Mouse (Mus musculus) cerebellum, adult 9-11 months (tissue): ENCODE measurements around the gene Mmp21.

Experiments used
- DNase-seq: peaks from one replicate; pipeline ENCODE4 v3.0.0; 2022

The Mmp21 gene

GRCm38 (mm10) chr7:133645716-133646115 is 34.1 kb downstream of the Mmp21 start:
- DNase-seq: no peak

GRCm38 (mm10) chr7:133638821-133639220 is 41.0 kb downstream of the Mmp21 start:
- DNase-seq: no peak

GRCm38 (mm10) chr7:133638306-133638705 is 41.6 kb downstream of the Mmp21 start:
- DNase-seq: peak; percentile 42

DNA sequence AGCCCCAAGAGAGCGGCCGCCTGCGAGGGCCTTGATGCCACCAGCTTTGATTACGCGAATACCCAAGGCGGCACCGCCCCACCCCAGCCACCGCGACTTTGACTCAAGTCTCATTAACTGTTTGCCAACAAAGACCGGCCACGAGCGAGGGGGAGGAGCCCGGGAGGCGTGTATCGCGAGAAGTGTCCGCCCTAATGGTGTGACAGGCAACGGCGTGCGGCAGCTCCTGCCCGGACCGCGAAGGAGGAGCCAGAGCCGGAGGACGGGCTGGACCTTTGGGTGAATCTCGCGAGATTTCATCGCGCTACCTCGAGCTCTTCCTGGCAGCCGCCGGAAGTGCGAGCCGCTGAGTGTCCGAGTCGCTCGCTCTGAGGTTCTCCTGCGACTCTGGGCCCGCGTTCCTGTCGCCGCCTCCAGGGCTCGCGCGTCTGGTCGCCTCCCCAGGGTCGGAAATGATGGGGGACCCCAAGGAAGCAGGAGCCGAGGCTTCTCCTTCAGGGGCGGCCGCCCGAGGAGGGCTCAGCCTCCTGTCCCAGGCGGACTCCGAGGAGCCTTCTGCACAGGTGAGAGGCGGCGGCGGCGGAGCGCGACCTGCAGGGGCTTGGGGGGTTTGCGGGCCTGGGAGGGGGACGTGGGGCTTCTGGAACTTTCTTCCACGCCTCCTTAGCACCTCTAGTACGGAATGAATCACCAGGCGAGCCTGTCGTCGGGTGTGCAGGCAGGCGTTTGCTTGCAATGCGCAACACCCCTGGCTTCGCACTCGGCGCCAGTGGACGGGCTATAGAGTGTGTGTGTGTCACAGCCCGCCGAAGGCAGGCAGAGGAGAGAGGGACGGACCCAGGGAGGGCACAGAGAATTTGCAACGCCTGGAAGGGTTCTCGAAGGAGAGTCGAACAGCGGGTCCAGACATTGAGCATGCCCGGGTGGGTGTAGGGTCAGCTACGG is 42.2 kb downstream of the Mmp21 start, which contains the start of gene Edrf1:
Gene Edrf1, plus strand, starts transcription at position 183 of the 945 bp plus-strand sequence.
- peak; percentile 98 for DNase-seq

DNA sequence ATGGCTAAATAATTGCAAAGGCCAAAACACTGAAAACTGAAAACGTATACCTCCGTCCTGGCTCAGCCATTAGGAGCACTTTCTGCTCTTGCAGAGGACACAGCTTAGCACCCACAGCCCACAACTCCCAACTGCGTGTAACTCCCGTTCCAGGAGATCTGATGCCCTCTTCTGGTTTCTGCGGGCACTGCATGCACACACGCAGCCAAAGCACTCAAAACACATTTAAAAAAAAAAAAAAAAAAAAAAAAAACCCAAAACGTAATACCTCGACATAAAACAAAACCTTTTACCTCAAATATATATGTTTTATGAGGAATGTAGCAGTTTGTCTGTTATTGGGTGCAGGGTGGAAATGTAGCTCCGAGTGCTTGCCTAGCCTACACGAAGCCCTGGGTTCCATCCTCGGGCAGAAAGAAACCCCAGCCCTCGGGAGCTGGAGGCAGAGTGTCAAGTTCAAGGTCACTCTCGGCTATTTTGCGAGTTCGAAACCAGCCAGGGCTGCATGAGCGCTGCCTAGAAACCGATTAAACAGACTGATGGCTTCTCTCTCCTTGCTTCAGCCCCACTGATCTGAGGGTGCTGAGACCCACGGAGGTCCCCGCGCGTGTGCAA is 43.0 kb downstream of the Mmp21 start:
- peak; percentile 90 for DNase-seq

DNA sequence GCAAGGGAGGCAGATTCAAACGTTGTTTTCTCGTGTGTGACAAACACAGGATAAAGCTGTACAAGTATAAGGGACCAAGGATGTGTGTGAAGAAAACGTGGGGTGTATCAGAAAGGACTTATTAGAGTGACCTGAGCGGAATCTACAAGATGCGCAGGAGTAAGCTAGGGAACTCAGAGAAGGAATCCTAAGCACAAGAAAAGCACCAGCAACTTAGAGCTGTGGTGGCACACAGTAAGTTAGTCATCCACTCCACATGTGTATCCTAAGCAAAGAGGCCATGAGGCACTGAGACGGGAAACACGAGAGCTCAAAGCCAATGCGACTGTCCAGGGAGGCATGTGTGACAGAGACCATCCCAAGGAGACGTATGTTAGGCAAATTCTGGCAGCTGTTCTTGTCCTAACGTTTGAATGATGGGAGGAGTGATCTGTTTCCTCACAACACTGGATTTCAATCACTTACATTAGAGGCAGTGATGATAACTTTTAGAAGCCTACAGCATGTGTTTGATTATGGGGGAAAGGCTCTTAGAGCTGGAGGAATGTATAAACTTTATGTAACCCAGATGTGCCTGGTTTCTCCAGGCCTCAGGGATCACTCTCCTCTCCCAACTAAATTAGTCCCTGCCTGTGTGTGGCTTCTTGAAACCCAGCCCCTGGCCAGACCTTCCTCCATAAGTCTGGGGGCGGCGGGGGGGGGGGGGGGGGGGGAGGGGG is 44.8 kb downstream of the Mmp21 start:
- DNase-seq: no peak

- DNase-seq: peak; percentile 54
These were observed 47.4 kb downstream of the Mmp21 start for GRCm38 (mm10) chr7:133632476-133632875.

GRCm38 (mm10) chr7:133630821-133631220 is 49.0 kb downstream of the Mmp21 start:
- no peak for DNase-seq

GRCm38 (mm10) chr7:133627184-133627936 is 52.5 kb downstream of the Mmp21 start:
- no peak for DNase-seq
